Mouse (Mus musculus) liver, embryonic 14.5 days (tissue): Measurements from ENCODE around the gene 2700081O15Rik. TPM values are rescaled to one million over a fixed set of nuclear protein-coding genes. Genes with fewer than 3 reads are reported as not detected.

Source experiments
- ATAC-seq: fragments of 200-750 bp; cut with Nextera tagmentation; 2 replicates; pipeline ENCODE4 v1.8.0; 2017; ENCODE audit warnings: moderate number of reproducible peaks, mild to moderate bottlenecking, moderate library complexity; ENCODE audit not compliant: insufficient read depth
- DNase-seq, 3 experiments: peaks; one replicate each; pipeline ENCODE4 v3.0.0-alpha.2; 2012 to 2013; ENCODE audit warnings: low read depth in 3 of 3, low spot score in 3 of 3
- H3K27ac ChIP-seq: fragments of 300-500 bp; sonication (generic); 2 replicates; pipeline ENCODE4 v1.5.1; 2014; ENCODE audit warnings: moderate library complexity, mild to moderate bottlenecking, control low read depth, inconsistent platforms
- H3K27me3 ChIP-seq: fragments of 300-500 bp; sonication (generic); 2 replicates; pipeline ENCODE4 v1.6.1; 2014; ENCODE audit warnings: mild to moderate bottlenecking, low read length, moderate library complexity; ENCODE audit not compliant: control insufficient read depth, insufficient read depth
- H3K36me3 ChIP-seq: fragments of 300-500 bp; sonication (generic); replicated peaks from 2 replicates; pipeline ENCODE4 v1.6.1; 2014; ENCODE audit warnings: low read depth; ENCODE audit not compliant: control insufficient read depth, insufficient read depth
- H3K4me1 ChIP-seq, 2 experiments: fragments of 200-500 bp in 1 of 2; fragments of 300-500 bp in 1 of 2; sonication (generic) in 1 of 2; replicated peaks; 2 replicates each; pipeline ENCODE4 v1.6.1; 2012 to 2014; ENCODE audit warnings: antibody characterized with exemption in 1 of 2, inconsistent platforms in 1 of 2, low read length in 1 of 2; ENCODE audit not compliant: control insufficient read depth in 2 of 2, insufficient read depth in 2 of 2
- H3K4me2 ChIP-seq: fragments of 300-500 bp; sonication (generic); 2 replicates; pipeline ENCODE4 v1.6.1; 2014; ENCODE audit warnings: low read depth, mild to moderate bottlenecking, control low read depth, moderate library complexity
- H3K4me3 ChIP-seq, 2 experiments: fragments of 200-500 bp in 1 of 2; fragments of 300-500 bp in 1 of 2; sonication (generic) in 1 of 2; 2 replicates each; pipeline ENCODE4 v1.5.1; 2012 to 2014; ENCODE audit warnings: low read depth in 2 of 2, low read length in 2 of 2, mild to moderate bottlenecking in 2 of 2, control low read depth in 1 of 2, inconsistent platforms in 1 of 2, moderate library complexity in 1 of 2; ENCODE audit not compliant: insufficient read depth in 1 of 2
- H3K9ac ChIP-seq: fragments of 300-500 bp; sonication (generic); replicated peaks from 2 replicates; pipeline ENCODE4 v1.6.1; 2014; ENCODE audit warnings: mild to moderate bottlenecking, control low read depth, moderate library complexity
- H3K9me3 ChIP-seq: fragments of 300-500 bp; sonication (generic); 2 replicates; pipeline ENCODE4 v1.6.1; 2016; ENCODE audit warnings: low read length, mixed read lengths; ENCODE audit not compliant: control insufficient read depth
- CTCF ChIP-seq: IDR thresholded peaks from 2 replicates; pipeline ENCODE4 v1.5.1; 2016; ENCODE audit warnings: antibody characterized with exemption, low read depth, control low read depth
- EP300 ChIP-seq: IDR thresholded peaks from 2 replicates; pipeline ENCODE4 v1.6.1; 2016; ENCODE audit warnings: antibody characterized with exemption, low read depth
- WGBS: fragments of 180-500 bp; shearing (Covaris S2); extraction: QIAGEN DNeasy Blood & Tissue Kit; methylation state at CpG from one replicate; pipeline ENCODE4 v1.1.7; 2014; ENCODE audit not compliant: insufficient replicate concordance; 5-methylcytosine and 5-hydroxymethylcytosine counted together
- polyA plus RNA-seq, 2 experiments: library from polyadenylated mRNA; depleted of rRNA in 1 of 2; stranded (reverse) in 1 of 2; unstranded in 1 of 2; fragments of >200 nt; fragmentation: Nextera tagmentation in 1 of 2; extraction: Ambion mirVana in 1 of 2; gene quantifications; 2 replicates each; pipeline versions ENCODE4 v1.2.1 to v1.2.3; 2012 to 2014

The 2700081O15Rik gene
- polyA plus RNA-seq, 2 experiments, result 0.86 to 6.3 TPM

DNA sequence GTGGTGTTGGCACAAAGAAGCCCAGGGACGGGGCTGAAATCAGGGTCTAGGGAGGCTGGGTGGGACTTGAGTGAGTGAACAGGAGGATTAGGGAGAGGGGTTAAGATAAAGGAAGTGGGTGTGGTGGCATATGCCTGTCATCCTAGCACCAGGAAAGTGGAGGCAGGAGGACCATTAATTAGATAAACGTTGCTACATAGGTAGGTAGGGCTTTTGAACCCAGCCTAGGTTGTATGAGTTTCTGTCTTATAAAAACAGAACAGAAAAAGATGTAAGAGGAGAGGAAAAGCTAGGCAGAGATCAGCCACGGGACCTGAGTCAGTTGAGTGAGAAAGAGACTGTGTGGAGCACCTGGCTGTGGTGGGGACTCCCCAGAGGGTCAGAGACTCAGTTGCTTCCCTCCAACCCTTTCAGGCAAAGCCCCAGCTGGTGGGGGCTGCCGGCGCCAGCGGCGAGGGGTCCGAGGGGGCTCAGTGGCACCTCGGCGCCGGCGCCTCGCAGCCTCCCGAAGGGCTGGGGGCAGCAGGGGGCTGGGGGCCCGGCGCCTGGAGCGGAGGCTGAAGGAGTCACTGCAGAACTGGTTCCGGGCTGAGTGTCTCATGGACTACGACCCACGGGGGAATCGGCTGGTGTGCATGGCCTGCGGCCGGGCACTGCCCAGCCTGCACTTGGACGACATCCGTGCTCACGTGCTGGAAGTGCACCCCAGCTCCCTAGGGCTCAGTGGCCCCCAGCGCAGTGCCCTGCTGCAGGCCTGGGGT is 3.6 kb downstream of the 2700081O15Rik start:
- TF ChIP-seq EP300 (no peak), CTCF (no peak)
- H3K27me3 ChIP-seq, result peaks cover 14% of the 10 kb centered on the region
- H3K27ac ChIP-seq, result no peak overlapping the region
- H3K36me3 ChIP-seq, result peaks cover 8% of the 10 kb centered on the region
- H3K4me1 ChIP-seq, result peaks cover 15% of the 10 kb centered on the region in 2 experiments
- 79% methylated on average over 27 of the region's 27 CpGs for whole genome bisulfite sequencing
- H3K9me3 ChIP-seq, result no peaks in the 10 kb centered on the region
- no peak overlapping the region for H3K9ac ChIP-seq
- no peak for ATAC-seq
- H3K4me3 ChIP-seq, result no peak overlapping the region
- no peak overlapping the region for H3K4me2 ChIP-seq
- no peak for DNase-seq

DNA sequence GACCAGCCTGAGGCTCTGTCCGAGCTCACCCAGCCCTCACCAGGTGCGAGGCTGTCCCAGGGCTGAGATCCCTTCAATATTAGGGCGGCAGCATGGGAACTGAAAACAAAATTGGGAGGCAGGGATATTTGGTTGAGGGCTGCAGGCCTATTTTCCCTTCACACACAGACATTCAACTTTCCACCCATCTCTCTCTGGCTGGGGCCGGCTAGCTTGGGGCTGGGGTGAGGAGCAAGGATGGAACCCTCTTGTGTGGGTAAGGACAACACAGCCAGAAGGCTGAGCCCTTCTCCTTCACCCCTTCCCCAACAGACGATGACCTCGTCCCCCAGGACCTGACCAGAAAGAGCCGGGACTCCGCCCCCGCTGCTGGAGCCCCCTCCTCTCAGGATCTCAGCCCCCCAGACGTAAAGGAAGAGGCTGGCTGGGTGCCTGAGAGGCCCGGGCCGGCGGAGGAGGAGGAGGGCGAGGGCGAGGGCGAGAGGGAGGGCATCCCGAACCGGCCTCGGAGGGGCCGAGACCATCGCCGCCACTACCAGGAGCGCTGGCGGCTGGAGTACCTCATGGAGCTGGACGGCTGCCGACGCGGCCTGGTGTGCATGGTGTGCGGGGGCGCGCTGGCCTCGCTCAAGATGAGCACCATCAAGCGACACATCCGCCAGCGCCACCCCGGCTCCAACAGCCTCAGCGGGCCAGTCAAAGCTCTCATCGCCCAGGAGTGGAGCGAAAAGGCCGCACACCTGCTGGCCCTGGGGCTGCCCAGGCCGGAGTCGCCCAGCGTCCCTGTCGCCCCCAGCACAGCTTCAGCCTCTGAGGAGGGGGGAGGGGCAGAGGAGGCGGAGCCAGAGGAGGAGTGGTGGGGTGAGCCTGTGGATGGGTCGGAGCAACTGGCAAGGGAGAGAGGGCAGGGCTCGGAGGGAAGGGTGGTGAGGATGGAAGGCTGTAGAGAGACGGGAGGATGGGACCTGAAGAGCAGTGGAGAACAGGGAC is 4.5 kb downstream of the 2700081O15Rik start:
- peak overlapping the region; percentile 43 for H3K4me2 ChIP-seq
- H3K9me3 ChIP-seq, result no peaks in the 10 kb centered on the region
- H3K4me3 ChIP-seq, result no peak overlapping the region
- 73% methylated on average over 45 of the region's 48 CpGs for WGBS
- DNase-seq (no peak), ATAC-seq (no peak)
- H3K27ac ChIP-seq, result no peak overlapping the region
- H3K4me1 ChIP-seq, result peaks cover 15% of the 10 kb centered on the region in 2 experiments
- peaks cover 16% of the 10 kb centered on the region for H3K36me3 ChIP-seq
- TF ChIP-seq CTCF (no peak), EP300 (no peak)
- H3K27me3 ChIP-seq, result peaks cover 5% of the 10 kb centered on the region
- no peak overlapping the region for H3K9ac ChIP-seq

- no peak for DNase-seq
- H3K4me3 ChIP-seq, result no peak overlapping the region
- H3K9me3 ChIP-seq, result no peaks in the 10 kb centered on the region
- TF ChIP-seq CTCF (no peak), EP300 (no peak)
- H3K4me1 ChIP-seq, result peaks cover 15% of the 10 kb centered on the region in 2 experiments
- peak overlapping the region; percentile 43 for H3K4me2 ChIP-seq
- no peak for ATAC-seq
- no peak overlapping the region for H3K9ac ChIP-seq
- WGBS, result 61% methylated on average over 35 of the region's 35 CpGs
- no peak overlapping the region for H3K27ac ChIP-seq
- H3K36me3 ChIP-seq, result peaks cover 19% of the 10 kb centered on the region
- H3K27me3 ChIP-seq, result no peaks in the 10 kb centered on the region
These were observed 5.2 kb downstream of the 2700081O15Rik start for GRCm38 (mm10) chr19:7422656-7423027.

- Histone ChIP-seq H3K4me1 (peaks cover 15% of the 10 kb centered on the region in 2 experiments), H3K27ac (no peak overlapping the region)
- 73% methylated on average over 51 of the region's 51 CpGs for WGBS
These were observed 5.7 kb downstream of the 2700081O15Rik start for GRCm38 (mm10) chr19:7423028-7423655.

GRCm38 (mm10) chr19:7423656-7424030 is 6.2 kb downstream of the 2700081O15Rik start:
- Histone ChIP-seq H3K27me3 (no peaks in the 10 kb centered on the region), H3K27ac (no peak overlapping the region), H3K4me2 (no peak overlapping the region), H3K9me3 (no peaks in the 10 kb centered on the region), H3K36me3 (peaks cover 25% of the 10 kb centered on the region), H3K4me1 (peaks cover 11 to 14% of the 10 kb centered on the region in 2 experiments), H3K4me3 (no peak overlapping the region), H3K9ac (no peak overlapping the region)
- DNase-seq (no peak), ATAC-seq (no peak)
- WGBS, result 78% methylated on average over 16 of the region's 16 CpGs
- TF ChIP-seq CTCF, result no peak
- TF ChIP-seq EP300, result no peak

More at GRCm38 (mm10) chr19:7423028-7423655, 5.7 kb downstream of the 2700081O15Rik start:
- peak; percentile 17; the same call in 1 of the 2 replicates for ATAC-seq
- Histone ChIP-seq H3K4me2 (peak overlapping the region; percentile 43), H3K36me3 (peaks cover 20% of the 10 kb centered on the region), H3K4me3 (no peak overlapping the region), H3K9ac (no peak overlapping the region), H3K9me3 (no peaks in the 10 kb centered on the region), H3K27me3 (no peaks in the 10 kb centered on the region)
- DNase-seq, result no peak
- TF ChIP-seq EP300, result no peak
- TF ChIP-seq CTCF, result no peak
